7 mouse cellular contexts compared by ENCODE assay signal in the genomic region with DNA sequence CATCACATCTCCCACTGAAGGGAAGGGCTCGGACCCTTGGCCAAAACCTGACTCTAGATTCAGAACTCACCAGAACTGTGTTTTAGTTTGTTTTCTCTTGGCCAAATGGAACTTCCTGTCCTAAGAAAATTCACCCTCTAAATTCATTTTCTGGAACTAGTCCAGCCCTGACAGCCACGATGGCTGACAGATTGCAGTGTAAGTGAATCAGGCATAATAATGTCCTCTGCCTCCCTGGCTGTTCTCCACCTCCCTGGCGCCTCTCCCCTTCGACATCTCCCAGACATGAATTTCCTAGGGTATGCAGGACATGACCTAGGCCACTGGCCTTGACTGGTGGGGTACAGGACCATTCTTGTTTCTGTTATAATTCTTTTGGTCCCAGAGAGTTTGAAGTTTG. TPM values are rescaled to one million over a fixed set of nuclear protein-coding genes. Genes with fewer than 3 reads are reported as not detected.
DNase-seq lines count a peak whose midpoint lies in the region; ATAC-seq and TF ChIP-seq lines count a peak whose summit lies in the region.

No protein-coding gene starts in this region.

- no peak overlapping the region for H3K4me2 ChIP-seq in intestine, embryonic 14.5 days (ENCODE audit: low read length)
- no peak overlapping the region for H3K4me2 ChIP-seq in intestine, postnatal 0 days (replicated peaks; ENCODE audit: low read depth)

- no peaks in the 10 kb centered on the region for H3K9me3 ChIP-seq in intestine, embryonic 14.5 days (ENCODE audit: control insufficient read depth, low read length)
- H3K9me3 ChIP-seq in intestine, postnatal 0 days (ENCODE audit: control insufficient read depth) = no peaks in the 10 kb centered on the region
- no peaks in the 10 kb centered on the region for H3K9me3 ChIP-seq in midbrain, embryonic 10.5 days (replicated peaks)

- ATAC-seq in intestine, embryonic 14.5 days (replicated peaks; ENCODE audit: low FRiP score, low TSS enrichment, low read depth) = no peak
- ATAC-seq in intestine, postnatal 0 days = no peak

- DNase-seq in intestine, embryonic 14.5 days (ENCODE audit: low spot score) = no peak
- DNase-seq in heart, adult 9 months (ENCODE audit: low spot score in 2 of 2) = peak; percentile 49 to 59
- DNase-seq in kidney, adult 11 months = peak; percentile 26
- peak; percentile 68 for DNase-seq in lung, postnatal 10 days
- DNase-seq in midbrain, embryonic 10.5 days (ENCODE audit: low spot score) = no peak
- no peak for DNase-seq in thymus, postnatal 10 days (ENCODE audit: low spot score in 2 of 2)

- WGBS in intestine, embryonic 14.5 days = 32% methylated on average over 4 of the region's 4 CpGs
- WGBS in intestine, postnatal 0 days = 60% methylated on average over 4 of the region's 4 CpGs
- WGBS in midbrain, embryonic 10.5 days = 88% methylated on average over 4 of the region's 4 CpGs

- H3K4me3 ChIP-seq in intestine, embryonic 14.5 days (ENCODE audit: low read depth, low read length) = no peak overlapping the region
- H3K4me3 ChIP-seq in intestine, postnatal 0 days (ENCODE audit: low read depth, low read length) = no peak overlapping the region
- no peak overlapping the region for H3K4me3 ChIP-seq in midbrain, embryonic 10.5 days

- H3K27ac ChIP-seq in intestine, embryonic 14.5 days (ENCODE audit: low read depth) = peak overlapping the region; percentile 71
- H3K27ac ChIP-seq in intestine, postnatal 0 days (ENCODE audit: low read depth, low read length) = no peak overlapping the region
- H3K27ac ChIP-seq in midbrain, embryonic 10.5 days (replicated peaks) = no peak overlapping the region

- no peak for TF ChIP-seq CTCF in intestine, postnatal 0 days (IDR thresholded peaks at IDR 0.05; ENCODE audit: low read depth)

- no peaks in the 10 kb centered on the region for H3K27me3 ChIP-seq in intestine, embryonic 14.5 days (replicated peaks; ENCODE audit: control insufficient read depth, insufficient read depth, low read length)
- no peaks in the 10 kb centered on the region for H3K27me3 ChIP-seq in intestine, postnatal 0 days (replicated peaks; ENCODE audit: control insufficient read depth, insufficient read depth, low read length)
- H3K27me3 ChIP-seq in midbrain, embryonic 10.5 days (ENCODE audit: low read depth, poor library complexity, severe bottlenecking) = no peaks in the 10 kb centered on the region

- no peak overlapping the region for H3K9ac ChIP-seq in intestine, embryonic 14.5 days (ENCODE audit: low read length)
- no peak overlapping the region for H3K9ac ChIP-seq in intestine, postnatal 0 days (ENCODE audit: low read depth, low read length)

- peaks cover 19% of the 10 kb centered on the region for H3K4me1 ChIP-seq in intestine, embryonic 14.5 days (replicated peaks; ENCODE audit: control insufficient read depth, insufficient read depth, low read length)
- no peaks in the 10 kb centered on the region for H3K4me1 ChIP-seq in intestine, postnatal 0 days (replicated peaks; ENCODE audit: control insufficient read depth, insufficient read depth, low read length)
- no peaks in the 10 kb centered on the region for H3K4me1 ChIP-seq in midbrain, embryonic 10.5 days

- peaks cover 78% of the 10 kb centered on the region for H3K36me3 ChIP-seq in intestine, embryonic 14.5 days (ENCODE audit: control insufficient read depth, insufficient read depth, low read length)
- H3K36me3 ChIP-seq in intestine, postnatal 0 days (ENCODE audit: control insufficient read depth, insufficient read depth) = peaks cover 37% of the 10 kb centered on the region
- peaks cover 93% of the 10 kb centered on the region for H3K36me3 ChIP-seq in midbrain, embryonic 10.5 days

RNA-seq across cellular contexts. Expression of a gene that starts 32.0 kb away (rescaled TPM):
- polyA plus RNA-seq in intestine, embryonic 14.5 days (2014; fragmentation: Nextera tagmentation; extraction: Ambion mirVana) = 121 and 133 TPM in 2 replicates
- polyA plus RNA-seq in intestine, postnatal 0 days (2015; fragmentation: Nextera tagmentation; extraction: Ambion mirVana) = 21.4 and 22.2 TPM in 2 replicates
- 179 and 191 TPM in 2 replicates for polyA plus RNA-seq in midbrain, embryonic 10.5 days (2016; fragmentation: Nextera tagmentation; extraction: Ambion mirVana)

Comparison
In these comparisons a context has a peak if more than half of its experiments do, and no peak if none do; other contexts are left out.
1. DNase-seq: peak in heart, adult 9 months (2 of 2), kidney, adult 11 months (single experiment) and lung, postnatal 10 days (single experiment); none in intestine, embryonic 14.5 days (single experiment), midbrain, embryonic 10.5 days (single experiment) and thymus, postnatal 10 days (0 of 2).